Mouse (Mus musculus): ENCODE data around the gene Mthfd1l.
A peak's percentile ranks its signal among the peaks of the same experiment; 100 is the strongest.

The Mthfd1l gene

GRCm38 (mm10) chr10:4203651-4204050, 230.7 kb downstream of the Mthfd1l start:
- peak; percentile 19 for DNase-seq (ENCODE audit: low read depth, low spot score)

DNA sequence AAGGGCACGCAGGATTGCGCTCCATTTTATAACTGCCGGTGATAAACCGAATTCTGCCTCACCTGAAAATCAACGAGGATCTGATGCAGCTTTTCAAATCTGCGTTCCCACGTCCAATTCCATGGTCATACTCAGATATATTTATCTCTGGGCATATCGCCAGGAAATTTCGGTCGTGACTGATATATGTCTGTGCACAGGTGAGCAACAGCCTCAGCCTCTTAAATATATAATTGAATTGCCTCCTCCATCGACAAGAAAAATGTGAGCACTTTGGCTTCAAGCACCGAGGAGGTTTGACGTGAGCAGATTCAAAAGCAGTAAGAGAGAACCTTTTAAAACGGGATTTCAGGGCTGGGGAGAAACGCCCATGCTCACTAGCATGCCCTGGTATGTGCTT, 236.1 kb downstream of the Mthfd1l start:
- no peak for DNase-seq (ENCODE audit: low read depth, low spot score)

GRCm38 (mm10) chr10:4210313-4211066, 237.6 kb downstream of the Mthfd1l start:
- DNase-seq (ENCODE audit: low read depth, low spot score): no peak

DNA sequence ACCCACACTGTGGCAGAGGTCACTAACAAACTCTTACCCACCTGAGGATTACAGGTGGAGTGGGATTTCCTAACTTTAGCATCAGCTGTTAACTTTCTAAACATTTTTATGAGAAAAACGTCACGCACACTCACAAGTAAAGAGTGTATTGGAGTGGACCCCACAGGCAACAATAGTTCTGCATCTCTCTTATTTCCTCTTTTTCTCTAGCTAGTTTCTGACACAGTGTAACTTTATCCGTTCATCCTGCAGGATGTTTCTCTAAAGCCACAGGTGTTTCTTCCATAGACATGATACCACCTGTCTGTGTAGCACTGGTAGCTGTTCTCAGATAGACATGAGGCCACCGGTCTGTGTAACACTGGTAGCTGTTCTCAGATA, 238.1 kb downstream of the Mthfd1l start:
- no peak for DNase-seq (ENCODE audit: low read depth, low spot score)
